Mouse (Mus musculus): ENCODE results near the gene Cyp39a1. TPM values are rescaled to one million over a fixed set of nuclear protein-coding genes. Genes with fewer than 3 reads are reported as not detected.

The Cyp39a1 gene
- polyA plus RNA-seq, 1 experiment from 2014 or later = 41.1 TPM

DNA sequence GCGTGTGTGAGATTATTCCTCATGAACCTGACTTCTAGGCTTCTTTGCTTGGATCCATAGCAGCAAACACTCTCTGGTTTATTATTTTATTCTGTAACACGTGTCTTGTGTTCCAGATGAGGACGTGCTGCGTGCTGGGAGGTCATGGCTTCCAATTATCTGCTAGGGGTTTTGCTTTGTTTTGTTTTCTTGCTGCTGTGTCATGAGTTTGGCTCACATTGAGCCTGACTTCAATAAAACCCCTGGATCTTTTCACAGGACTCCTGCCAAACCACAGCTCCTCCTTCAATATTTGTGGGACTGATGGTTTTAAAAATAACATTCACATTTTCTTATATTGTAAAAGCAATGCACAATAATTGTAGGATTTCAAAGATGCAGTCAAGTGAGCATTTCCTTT is 117.3 kb downstream of the Cyp39a1 start:
- H3K27me3 ChIP-seq (ENCODE audit: control insufficient read depth, insufficient read depth, low read length) = no peaks in the 10 kb centered on the region
- DNase-seq (ENCODE audit: low spot score) = no peak
- no peak overlapping the region for H3K4me2 ChIP-seq (ENCODE audit: low read depth, low read length, severe bottlenecking)
- no peak overlapping the region for H3K27ac ChIP-seq (ENCODE audit: low read depth, low read length)
- H3K4me1 ChIP-seq (replicated peaks; ENCODE audit: control insufficient read depth, insufficient read depth, low read length) = no peaks in the 10 kb centered on the region
- H3K36me3 ChIP-seq (ENCODE audit: control insufficient read depth, insufficient read depth, low read length) = no peaks in the 10 kb centered on the region
- no peak overlapping the region for H3K4me3 ChIP-seq (ENCODE audit: low read depth, low read length)
- H3K9ac ChIP-seq (ENCODE audit: low read length) = no peak overlapping the region
- WGBS = 64% methylated on average over 4 of the region's 4 CpGs
- H3K9me3 ChIP-seq (ENCODE audit: control insufficient read depth, low read length) = no peaks in the 10 kb centered on the region
- no peak for ATAC-seq (replicated peaks; ENCODE audit: low FRiP score)

DNA sequence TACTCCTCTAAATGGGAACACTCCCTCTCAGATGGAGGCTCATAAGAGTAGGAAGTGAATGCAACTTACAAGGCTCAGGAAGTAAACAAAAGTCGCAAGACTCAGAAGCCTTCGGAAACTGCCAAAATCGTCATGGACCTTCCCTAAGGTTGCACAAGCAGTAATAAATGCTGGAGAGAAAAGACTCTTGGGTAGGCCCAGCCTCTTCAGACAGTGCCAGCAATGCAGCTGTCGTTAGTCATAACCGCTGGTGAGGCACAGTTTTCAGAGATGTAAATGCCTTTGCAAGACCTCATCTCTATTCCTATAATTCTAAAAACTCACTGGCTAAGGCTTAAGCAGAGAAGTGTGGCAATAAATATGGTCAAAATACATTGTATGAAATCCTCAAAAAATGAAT is 121.0 kb downstream of the Cyp39a1 start:
- WGBS = 90% methylated on average over 5 of the region's 5 CpGs
- no peaks in the 10 kb centered on the region for H3K4me1 ChIP-seq (replicated peaks; ENCODE audit: control insufficient read depth, insufficient read depth, low read length)

DNA sequence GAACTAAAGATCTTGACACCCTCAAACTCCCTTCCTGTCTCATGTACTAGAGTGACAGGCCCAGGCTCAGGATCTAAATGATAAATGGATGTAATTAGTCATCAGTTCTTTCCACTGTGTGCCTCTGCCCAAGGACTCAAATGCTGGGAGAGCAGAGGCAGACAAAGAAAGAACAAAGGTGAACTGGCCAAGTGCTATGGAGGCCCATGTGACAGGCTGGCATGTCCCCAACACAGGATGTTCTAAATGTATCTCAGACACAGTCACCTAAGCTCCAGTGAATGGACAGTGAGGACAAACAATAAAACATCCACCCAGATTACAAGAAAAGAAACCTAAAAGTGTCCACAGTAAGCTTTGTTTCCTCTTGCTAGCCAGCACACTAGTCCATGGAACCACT is 122.2 kb downstream of the Cyp39a1 start:
- Histone ChIP-seq H3K27ac (ENCODE audit: low read depth, low read length) (no peak overlapping the region), H3K4me1 (replicated peaks; ENCODE audit: control insufficient read depth, insufficient read depth, low read length) (no peaks in the 10 kb centered on the region), H3K36me3 (ENCODE audit: control insufficient read depth, insufficient read depth, low read length) (no peaks in the 10 kb centered on the region), H3K4me2 (ENCODE audit: low read depth, low read length, severe bottlenecking) (no peak overlapping the region), H3K27me3 (ENCODE audit: control insufficient read depth, insufficient read depth, low read length) (no peaks in the 10 kb centered on the region), H3K9ac (ENCODE audit: low read length) (no peak overlapping the region), H3K9me3 (ENCODE audit: control insufficient read depth, low read length) (no peaks in the 10 kb centered on the region), H3K4me3 (ENCODE audit: low read depth, low read length) (no peak overlapping the region)
- no peak for DNase-seq (ENCODE audit: low spot score)
- no peak for ATAC-seq (replicated peaks; ENCODE audit: low FRiP score)

More for the DNA sequence above, 121.0 kb downstream of the Cyp39a1 start:
- Histone ChIP-seq H3K9me3 (ENCODE audit: control insufficient read depth, low read length) (no peaks in the 10 kb centered on the region), H3K36me3 (ENCODE audit: control insufficient read depth, insufficient read depth, low read length) (no peaks in the 10 kb centered on the region), H3K4me3 (ENCODE audit: low read depth, low read length) (no peak overlapping the region), H3K4me2 (ENCODE audit: low read depth, low read length, severe bottlenecking) (no peak overlapping the region), H3K9ac (ENCODE audit: low read length) (no peak overlapping the region), H3K27ac (ENCODE audit: low read depth, low read length) (no peak overlapping the region), H3K27me3 (ENCODE audit: control insufficient read depth, insufficient read depth, low read length) (no peaks in the 10 kb centered on the region)
- ATAC-seq (replicated peaks; ENCODE audit: low FRiP score) (no peak), DNase-seq (ENCODE audit: low spot score) (no peak)

DNA sequence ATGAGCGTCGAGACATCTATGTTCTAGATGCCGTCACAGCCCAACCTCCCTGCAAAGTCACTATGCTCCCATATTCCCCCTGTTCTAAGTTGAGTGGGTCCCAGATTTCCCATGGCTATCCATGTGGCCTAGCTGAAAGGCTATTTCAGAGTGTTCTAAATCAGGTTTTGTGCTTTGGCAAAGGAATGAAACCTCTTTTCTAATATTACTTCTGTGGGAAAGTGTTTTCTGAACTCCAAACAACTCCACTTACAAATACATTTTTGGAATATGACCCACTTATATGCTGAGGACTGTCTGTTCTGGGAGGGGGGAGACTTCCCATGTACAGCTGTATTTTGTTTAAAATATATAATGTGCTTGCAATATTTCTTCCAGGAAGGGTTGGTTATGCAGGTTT is 124.5 kb downstream of the Cyp39a1 start:
- Histone ChIP-seq H3K36me3 (ENCODE audit: control insufficient read depth, insufficient read depth, low read length) (no peaks in the 10 kb centered on the region), H3K9ac (ENCODE audit: low read length) (no peak overlapping the region), H3K9me3 (ENCODE audit: control insufficient read depth, low read length) (no peaks in the 10 kb centered on the region), H3K27ac (ENCODE audit: low read depth, low read length) (no peak overlapping the region), H3K4me3 (ENCODE audit: low read depth, low read length) (no peak overlapping the region), H3K4me1 (replicated peaks; ENCODE audit: control insufficient read depth, insufficient read depth, low read length) (no peaks in the 10 kb centered on the region), H3K4me2 (ENCODE audit: low read depth, low read length, severe bottlenecking) (no peak overlapping the region), H3K27me3 (ENCODE audit: control insufficient read depth, insufficient read depth, low read length) (no peaks in the 10 kb centered on the region)
- no peak for DNase-seq (ENCODE audit: low spot score)
- ATAC-seq (replicated peaks; ENCODE audit: low FRiP score) = no peak
- WGBS = 90% methylated on average over 3 of the region's 3 CpGs

GRCm38 (mm10) chr17:43794731-43795280 is 127.6 kb downstream of the Cyp39a1 start:
- ATAC-seq (replicated peaks; ENCODE audit: low FRiP score) (no peak), DNase-seq (ENCODE audit: low spot score) (no peak)
- Histone ChIP-seq H3K4me2 (ENCODE audit: low read depth, low read length, severe bottlenecking) (no peak overlapping the region), H3K4me3 (ENCODE audit: low read depth, low read length) (no peak overlapping the region), H3K27me3 (ENCODE audit: control insufficient read depth, insufficient read depth, low read length) (no peaks in the 10 kb centered on the region), H3K36me3 (ENCODE audit: control insufficient read depth, insufficient read depth, low read length) (no peaks in the 10 kb centered on the region), H3K27ac (ENCODE audit: low read depth, low read length) (no peak overlapping the region), H3K4me1 (replicated peaks; ENCODE audit: control insufficient read depth, insufficient read depth, low read length) (no peaks in the 10 kb centered on the region), H3K9me3 (ENCODE audit: control insufficient read depth, low read length) (no peaks in the 10 kb centered on the region), H3K9ac (ENCODE audit: low read length) (no peak overlapping the region)
- 73% methylated on average over 1 of the region's 1 CpGs for WGBS

Other genes starting within 250 kb of the Cyp39a1 start
- not detected in 2 replicates for gene Mep1a, start 164.6 kb upstream of the Cyp39a1 start, polyA plus RNA-seq (2014; fragmentation: Nextera tagmentation; extraction: Ambion mirVana)
- gene Ankrd66, start 123.8 kb upstream of the Cyp39a1 start, polyA plus RNA-seq (2014; fragmentation: Nextera tagmentation; extraction: Ambion mirVana) = 0.35 TPM in 1 of 2 replicates, not detected in the other
- 2.9 and 3.3 TPM in 2 replicates for gene Pla2g7, start 99.3 kb upstream of the Cyp39a1 start, polyA plus RNA-seq (2014; fragmentation: Nextera tagmentation; extraction: Ambion mirVana)
- 0.04 and 0.19 TPM in 2 replicates for gene Tdrd6, start 37.1 kb upstream of the Cyp39a1 start, polyA plus RNA-seq (2014; fragmentation: Nextera tagmentation; extraction: Ambion mirVana)
- gene Slc25a27, start 211 bp upstream of the Cyp39a1 start, polyA plus RNA-seq (2014; fragmentation: Nextera tagmentation; extraction: Ambion mirVana) = 56.6 and 60.9 TPM in 2 replicates
- 18.9 and 20.6 TPM in 2 replicates for gene Rcan2, start 133.9 kb downstream of the Cyp39a1 start, polyA plus RNA-seq (2014; fragmentation: Nextera tagmentation; extraction: Ambion mirVana)

Data from forebrain, embryonic 11.5 days (tissue).